Comparison of ENCODE assay signal across 8 mouse cellular contexts in genomic region chr8:95716546-95717335, GRCm38 (mm10). TPM values are rescaled to one million over a fixed set of nuclear protein-coding genes. Genes with fewer than 3 reads are reported as not detected.
DNase-seq lines count a peak whose midpoint lies in the region; ATAC-seq and TF ChIP-seq lines count a peak whose summit lies in the region.

No protein-coding gene starts in this region.

- DNase-seq in heart, postnatal 36 days: no peak
- DNase-seq in CH12.LX (ENCODE audit: extremely low read depth): no peak
- no peak for DNase-seq in forebrain, embryonic 10.5 days (ENCODE audit: extremely low spot score, low spot score)
- peak; percentile 33 for DNase-seq in liver
- no peak for DNase-seq in layer of hippocampus, postnatal 25 days (ENCODE audit: extremely low spot score in 1 of 2, low spot score in 1 of 2)
- no peak for DNase-seq in lung, postnatal 36 days

- dilution Hi-C loops in CH12.LX (cut with MboI; ENCODE audit: extremely low pct_ligation_motif_present, extremely low pct_unique_long_range_greater_than_20kb, low sequenced_read_pairs): no loop called here

- no peak for TF ChIP-seq EP300 in CH12.LX (IDR thresholded peaks at IDR 0.05; ENCODE audit: low read length)

- peak overlapping the region; percentile 79 for H3K4me2 ChIP-seq in heart, embryonic 12.5 days
- H3K4me2 ChIP-seq in CH12.LX (ENCODE audit: insufficient read depth, low read depth, poor library complexity, severe bottlenecking): peak overlapping the region; percentile 92
- H3K4me2 ChIP-seq in stomach, embryonic 16.5 days (ENCODE audit: low read depth, low read length): peak overlapping the region; percentile 69

- H3K36me3 ChIP-seq in heart, embryonic 12.5 days: peaks cover 70% of the 10 kb centered on the region
- peaks cover 33 to 48% of the 10 kb centered on the region in 2 experiments for H3K36me3 ChIP-seq in CH12.LX (replicated peaks in 1 of 2; ENCODE audit: control insufficient read depth in 1 of 2, insufficient read depth in 1 of 2, low read length in 1 of 2)
- peaks cover 50% of the 10 kb centered on the region for H3K36me3 ChIP-seq in forebrain, embryonic 10.5 days (replicated peaks)
- H3K36me3 ChIP-seq in stomach, embryonic 16.5 days (ENCODE audit: control insufficient read depth, insufficient read depth, low read length): peaks cover 10% of the 10 kb centered on the region

- H3K27ac ChIP-seq in heart, embryonic 12.5 days (ENCODE audit: poor library complexity, severe bottlenecking): peak overlapping the region; percentile 72
- H3K27ac ChIP-seq in CH12.LX (ENCODE audit: insufficient read depth, low read depth): no peak overlapping the region
- peak overlapping the region; percentile 94 for H3K27ac ChIP-seq in forebrain, embryonic 10.5 days
- peak overlapping the region; percentile 69; the same call in 1 of the 2 replicates for H3K27ac ChIP-seq in stomach, embryonic 16.5 days (ENCODE audit: low read length)

- H3K9ac ChIP-seq in heart, embryonic 12.5 days: peak overlapping the region; percentile 90
- H3K9ac ChIP-seq in CH12.LX (ENCODE audit: insufficient read depth, low read depth): peak overlapping the region; percentile 81
- H3K9ac ChIP-seq in stomach, embryonic 16.5 days (ENCODE audit: low read length): peak overlapping the region; percentile 90

- peak overlapping the region; percentile 83 for H3K4me3 ChIP-seq in heart, embryonic 12.5 days
- peak overlapping the region; percentile 52 to 98 (median 95) for H3K4me3 ChIP-seq in CH12.LX (replicated peaks in 1 of 3; ENCODE audit: low read depth in 2 of 3, low read length in 2 of 3, poor library complexity in 1 of 3)
- H3K4me3 ChIP-seq in forebrain, embryonic 10.5 days: peak overlapping the region; percentile 91
- H3K4me3 ChIP-seq in stomach, embryonic 16.5 days (replicated peaks; ENCODE audit: low read length): peak overlapping the region; percentile 86

- H3K4me1 ChIP-seq in heart, embryonic 12.5 days (replicated peaks): peaks cover 18% of the 10 kb centered on the region
- H3K4me1 ChIP-seq in CH12.LX (ENCODE audit: control insufficient read depth in 1 of 2, insufficient read depth in 2 of 2): peaks cover 7 to 32% of the 10 kb centered on the region in 2 experiments
- peaks cover 24% of the 10 kb centered on the region for H3K4me1 ChIP-seq in forebrain, embryonic 10.5 days
- H3K4me1 ChIP-seq in stomach, embryonic 16.5 days (ENCODE audit: control insufficient read depth, insufficient read depth, low read length): peaks cover 10% of the 10 kb centered on the region; the same call in 1 of the 2 replicates

- peak; percentile 23; the same call in 1 of the 2 replicates for TF ChIP-seq POLR2A in CH12.LX (IDR thresholded peaks at IDR 0.05; ENCODE audit: low read depth, low read length)

- WGBS in heart, embryonic 12.5 days: 18% methylated on average over 21 of the region's 21 CpGs
- WGBS in forebrain, embryonic 10.5 days: 22% methylated on average over 21 of the region's 21 CpGs
- 20% methylated on average over 21 of the region's 21 CpGs for WGBS in stomach, embryonic 16.5 days

- intact Hi-C loops in heart, postnatal 36 days (cut with DNase I): no loop called here

- no peak for ATAC-seq in heart, embryonic 12.5 days (ENCODE audit: insufficient number of reproducible peaks, low FRiP score)
- ATAC-seq in stomach, embryonic 16.5 days (ENCODE audit: insufficient read depth, low FRiP score): no peak

- in situ Hi-C loops in CH12.LX (cut with MboI; ENCODE audit: low pct_ligation_motif_present, low pct_unique_long_range_greater_than_20kb, low sequenced_read_pairs): no loop called here

- no peaks in the 10 kb centered on the region; the same call in 1 of the 2 replicates for H3K79me2 ChIP-seq in CH12.LX (replicated peaks; ENCODE audit: control insufficient read depth, extremely low read depth, insufficient read depth, poor library complexity, severe bottlenecking)

- no peak for TF ChIP-seq RAD21 in CH12.LX (IDR thresholded peaks at IDR 0.05; ENCODE audit: low read depth, low read length)

- no peaks in the 10 kb centered on the region for H3K9me3 ChIP-seq in heart, embryonic 12.5 days (replicated peaks)
- no peaks in the 10 kb centered on the region for H3K9me3 ChIP-seq in CH12.LX (replicated peaks; ENCODE audit: low read length)
- H3K9me3 ChIP-seq in forebrain, embryonic 10.5 days: no peaks in the 10 kb centered on the region
- no peaks in the 10 kb centered on the region for H3K9me3 ChIP-seq in stomach, embryonic 16.5 days (replicated peaks; ENCODE audit: control insufficient read depth, low read length)

- H3K27me3 ChIP-seq in heart, embryonic 12.5 days (replicated peaks): no peaks in the 10 kb centered on the region
- no peaks in the 10 kb centered on the region for H3K27me3 ChIP-seq in CH12.LX (replicated peaks)
- H3K27me3 ChIP-seq in forebrain, embryonic 10.5 days (ENCODE audit: poor library complexity, severe bottlenecking): no peaks in the 10 kb centered on the region
- H3K27me3 ChIP-seq in stomach, embryonic 16.5 days (ENCODE audit: control insufficient read depth, insufficient read depth, low read length): no peaks in the 10 kb centered on the region

- no peak for TF ChIP-seq CTCF in CH12.LX (conservative IDR thresholded peaks at IDR 0.05 in 1 of 2, IDR thresholded peaks at IDR 0.05 in 1 of 2; ENCODE audit: low read depth in 2 of 2, low read length in 2 of 2)

TF ChIP-seq in CH12.LX, 34 proteins besides CTCF, POLR2A, EP300 and RAD21:
- TF ChIP-seq JUND (conservative IDR thresholded peaks at IDR 0.05; ENCODE audit: low read depth, low read length) (no peak), MAFK (IDR thresholded peaks at IDR 0.05; ENCODE audit: insufficient replicate concordance, low read length) (no peak), MAX (IDR thresholded peaks at IDR 0.05; ENCODE audit: low read length) (no peak), MEF2A (IDR thresholded peaks at IDR 0.05; ENCODE audit: borderline replicate concordance, low read depth, low read length) (no peak), POLR2AphosphoS2 (IDR thresholded peaks at IDR 0.05; ENCODE audit: low read depth, low read length) (no peak; the same call in 1 of the 2 replicates), SIN3A (IDR thresholded peaks at IDR 0.05; ENCODE audit: low read length) (no peak), USF2 (conservative IDR thresholded peaks at IDR 0.05; ENCODE audit: low read depth, low read length) (no peak), UBTF (IDR thresholded peaks at IDR 0.05; ENCODE audit: low read depth, low read length) (no peak), MAZ (IDR thresholded peaks at IDR 0.05; ENCODE audit: low read depth, low read length) (no peak), MYC (IDR thresholded peaks at IDR 0.05; ENCODE audit: low read depth, low read length) (no peak), NRF1 (IDR thresholded peaks at IDR 0.05; ENCODE audit: low read depth, low read length) (no peak), E2F4 (IDR thresholded peaks at IDR 0.05; ENCODE audit: insufficient replicate concordance, low read depth, low read length) (no peak), CHD2 (IDR thresholded peaks at IDR 0.05; ENCODE audit: low read length) (no peak), ELF1 (IDR thresholded peaks at IDR 0.05; ENCODE audit: low read depth, low read length) (no peak), ZMIZ1 (IDR thresholded peaks at IDR 0.05; ENCODE audit: low read depth, low read length) (no peak), RCOR1 (conservative IDR thresholded peaks at IDR 0.05; ENCODE audit: low read depth, low read length) (no peak), HCFC1 (IDR thresholded peaks at IDR 0.05; ENCODE audit: low read depth, low read length) (no peak), PAX5 (IDR thresholded peaks at IDR 0.05; ENCODE audit: low read length) (no peak), TCF12 (IDR thresholded peaks at IDR 0.05; ENCODE audit: low read depth, low read length) (no peak), GABPA (IDR thresholded peaks at IDR 0.05; ENCODE audit: insufficient replicate concordance, low read depth, low read length) (no peak)

RNA-seq across cellular contexts. Expression of gene Setd6, which starts 1.1 kb away (rescaled TPM):
- polyA plus RNA-seq in heart, embryonic 12.5 days (2016; fragmentation: Nextera tagmentation; extraction: Ambion mirVana): 18.7 and 20.3 TPM in 2 replicates
- 10 to 100 TPM; 15.8 to 17.9 TPM for total RNA-seq in heart, postnatal 36 days (2021)
- total RNA-seq in CH12.LX (2012; rRNA removed) (29.6 and 31.0 TPM in 2 replicates), CH12.LX (2014; rRNA removed) (25.6 and 29.7 TPM in 2 replicates)
- polyA plus RNA-seq in CH12.LX (2012; ENCODE audit: insufficient read length, low read depth): 50.6 and 61.3 TPM in 2 replicates
- 29.5 and 31.0 TPM in 2 replicates for polyA plus RNA-seq in forebrain, embryonic 10.5 days (2016; fragmentation: Nextera tagmentation; extraction: Ambion mirVana)
- polyA plus RNA-seq in stomach, embryonic 16.5 days (2015; fragmentation: Nextera tagmentation; extraction: Ambion mirVana): 16.8 and 18.3 TPM in 2 replicates
- total RNA-seq in layer of hippocampus, postnatal 25 days (2021): 10 to 100 TPM; 19.9 to 22.0 TPM

RNA-seq across cellular contexts. Expression of gene Ndrg4, which starts 40.0 kb away (rescaled TPM):
- polyA plus RNA-seq in heart, embryonic 12.5 days (2016; fragmentation: Nextera tagmentation; extraction: Ambion mirVana): 307 and 309 TPM in 2 replicates
- 100 to 1,000 TPM; 233 to 242 TPM for total RNA-seq in heart, postnatal 36 days (2021)
- total RNA-seq in CH12.LX (2012; rRNA removed): 1.7 and 2.1 TPM in 2 replicates
- 1.6 TPM in 2 replicates for total RNA-seq in CH12.LX (2014; rRNA removed)
- 2.1 TPM in 2 replicates for polyA plus RNA-seq in CH12.LX (2012; ENCODE audit: insufficient read length, low read depth)
- polyA plus RNA-seq in forebrain, embryonic 10.5 days (2016; fragmentation: Nextera tagmentation; extraction: Ambion mirVana): 14.7 and 16.7 TPM in 2 replicates
- polyA plus RNA-seq in stomach, embryonic 16.5 days (2015; fragmentation: Nextera tagmentation; extraction: Ambion mirVana): 22.2 and 24.3 TPM in 2 replicates
- total RNA-seq in layer of hippocampus, postnatal 25 days (2021): 1,000 to 10,000 TPM; 1,420 to 1,424 TPM

Comparison
In these comparisons a context has a peak if more than half of its experiments do, and no peak if none do; other contexts are left out.
1. RNA of gene Ndrg4, which starts 40.0 kb away (polyA plus RNA-seq): 307 to 309 TPM in heart, embryonic 12.5 days; 22.2 to 24.3 TPM in stomach, embryonic 16.5 days, 14.7 to 16.7 TPM in forebrain, embryonic 10.5 days and 2.1 TPM in CH12.LX; every median in the first group is over 10 times any median in the second.
2. Peak in every context shown above with its lines, with median percentiles within 50 percentile points of each other: H3K4me2 ChIP-seq, H3K4me3 ChIP-seq and H3K9ac ChIP-seq.